Mouse (Mus musculus) spleen, adult 10 weeks (tissue): ENCODE results near the gene Ccr3. TPM values are rescaled to one million over a fixed set of nuclear protein-coding genes. Genes with fewer than 3 reads are reported as not detected.

Experiments used
- polyA plus RNA-seq: library from polyadenylated mRNA; stranded (reverse); fragments of 350-450 nt; fragmentation: Illumina TruSeq; extraction: RNeasy Lipid Tissue Mini Kit (QIAGEN cat#74804); gene quantifications from one replicate; pipeline ENCODE4 v1.2.3, GENCODE M21; 2015; ENCODE audit warnings: low replicate concordance; ENCODE audit not compliant: insufficient read depth

Ccr3 gene
- 41.1 TPM for polyA plus RNA-seq

GRCm38 (mm10) chr9:124021672-124022071 lies at the start of gene Ccr3:
Gene Ccr3 (plus strand): TSS chr9:124021972.

GRCm38 (mm10) chr9:123978308-123978707 lies 43.5 kb upstream of the Ccr3 start, which contains the start of gene Ccr1l1:
Gene Ccr1l1 (minus strand): TSS chr9:123978408.

Other genes starting within 250 kb of the Ccr3 start
- 29.0 TPM for gene Cxcr6, start 215.5 kb upstream of the Ccr3 start, polyA plus RNA-seq
- gene Fyco1, start 170.1 kb upstream of the Ccr3 start, polyA plus RNA-seq, result 17.4 TPM
- 19.5 TPM for gene Xcr1, start 159.9 kb upstream of the Ccr3 start, polyA plus RNA-seq
- 15.1 TPM for gene Ccr1, start 53.3 kb upstream of the Ccr3 start, polyA plus RNA-seq
- gene Ccr1l1, start 43.6 kb upstream of the Ccr3 start, polyA plus RNA-seq, result 1.7 TPM
- gene Ccr2, start 80.0 kb downstream of the Ccr3 start, polyA plus RNA-seq, result 51.6 TPM
- 20.6 TPM for gene Ccr5, start 99.6 kb downstream of the Ccr3 start, polyA plus RNA-seq